Mouse (Mus musculus) thymus, adult 2 months (tissue): ENCODE measurements around the gene Rnf39. TPM values are rescaled to one million over a fixed set of nuclear protein-coding genes. Genes with fewer than 3 reads are reported as not detected.

Experiments used
- DNase-seq: peaks from one replicate; pipeline ENCODE4 v3.0.0; 2021
- H3K27ac ChIP-seq: fragments of 200-500 bp; 2 replicates; pipeline ENCODE4 v1.5.1; 2012; ENCODE audit warnings: low read length, control low read depth; ENCODE audit not compliant: control insufficient read depth, insufficient read depth
- H3K27me3 ChIP-seq: fragments of 200-500 bp; 2 replicates; pipeline ENCODE4 v1.6.1; 2012; ENCODE audit warnings: mild to moderate bottlenecking, low read length, moderate library complexity, mixed read lengths; ENCODE audit not compliant: control insufficient read depth, insufficient read depth
- H3K36me3 ChIP-seq: fragments of 200-500 bp; 2 replicates; pipeline ENCODE4 v1.6.1; 2012; ENCODE audit warnings: mild to moderate bottlenecking, low read length, moderate library complexity; ENCODE audit not compliant: control insufficient read depth, insufficient read depth
- H3K4me1 ChIP-seq: fragments of 200-500 bp; replicated peaks from 2 replicates; pipeline ENCODE4 v1.6.1; 2012; ENCODE audit warnings: low read length; ENCODE audit not compliant: control insufficient read depth, insufficient read depth
- H3K4me3 ChIP-seq: fragments of 200-500 bp; 2 replicates; pipeline ENCODE4 v1.5.1; 2012; ENCODE audit warnings: mild to moderate bottlenecking, low read length, control low read depth, moderate library complexity; ENCODE audit not compliant: control insufficient read depth, insufficient read depth
- CTCF ChIP-seq: fragments of 200-500 bp; IDR thresholded peaks from 2 replicates; pipeline ENCODE4 v1.5.1; 2012; ENCODE audit warnings: mild to moderate bottlenecking, control low read depth, low read length, moderate library complexity, borderline replicate concordance; ENCODE audit not compliant: control insufficient read depth, poor library complexity, insufficient read depth; ENCODE audit errors: extremely low read depth
- POLR2A ChIP-seq: fragments of 200-500 bp; IDR thresholded peaks from 2 replicates; pipeline ENCODE4 v1.6.1; 2012; ENCODE audit warnings: mild to moderate bottlenecking, low read length, control low read depth, moderate library complexity; ENCODE audit not compliant: control insufficient read depth, poor library complexity, insufficient read depth; ENCODE audit errors: extremely low read depth
- WGBS: fragments of 180-500 bp; shearing (Covaris S2); methylation state at CpG from one replicate; pipeline ENCODE4 v1.1.7; 2018; 5-methylcytosine and 5-hydroxymethylcytosine counted together
- polyA plus RNA-seq: library from polyadenylated mRNA; depleted of rRNA; stranded (reverse); fragments of >200 nt; gene quantifications from 2 replicates; pipeline ENCODE4 v1.2.3, GENCODE M21; 2012; rRNA removed

The Rnf39 gene
- polyA plus RNA-seq, 1 experiment, result 3.8 TPM

DNA sequence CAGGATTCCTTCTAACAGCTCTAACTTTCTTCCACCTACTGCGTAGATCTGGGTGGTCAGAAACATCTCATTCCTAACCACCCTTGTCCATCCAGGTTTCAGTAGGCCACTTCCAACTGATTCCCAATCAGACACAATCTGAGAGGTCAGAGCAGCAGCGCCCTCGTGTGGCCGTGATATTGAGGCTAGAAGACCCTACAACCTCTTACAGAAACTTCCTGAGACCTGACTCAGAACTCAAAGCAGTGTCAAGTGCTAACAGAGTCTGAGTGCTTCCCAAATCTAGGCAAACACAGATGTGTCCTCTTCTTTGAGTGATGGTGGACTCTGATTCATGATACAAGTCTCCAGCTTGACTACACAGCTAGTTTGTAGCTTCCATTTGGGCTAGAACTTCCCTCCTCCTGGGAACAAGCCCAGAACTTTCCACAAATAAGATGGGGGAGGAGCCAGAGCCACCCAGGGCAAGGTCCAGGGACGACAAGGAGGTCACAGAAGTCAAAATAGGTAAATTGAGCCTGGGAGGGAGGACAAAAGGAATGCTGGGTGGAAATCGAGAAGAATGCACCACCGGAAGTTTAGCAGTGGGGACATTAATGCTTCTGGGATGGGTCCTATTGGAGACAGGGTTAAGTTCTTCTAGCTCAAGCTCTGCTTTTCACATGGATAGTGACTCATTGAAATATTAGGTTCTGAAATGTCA lies 54.5 kb downstream of the Rnf39 start:
- H3K27me3 ChIP-seq, result no peaks in the 10 kb centered on the region
- 36% methylated on average over 7 of the region's 7 CpGs for WGBS
- H3K36me3 ChIP-seq, result no peaks in the 10 kb centered on the region
- H3K4me1 ChIP-seq, result no peaks in the 10 kb centered on the region
- TF ChIP-seq CTCF (no peak), POLR2A (no peak)
- H3K27ac ChIP-seq, result no peak overlapping the region
- H3K4me3 ChIP-seq, result no peak overlapping the region
- DNase-seq, result peak; percentile 72

Other genes with a start within 250 kb of the Rnf39 start
- gene H2-M10.5, start 170.0 kb upstream of the Rnf39 start, polyA plus RNA-seq, result 0.16 and 0.32 TPM in 2 replicates
- not detected in 2 replicates for gene H2-M10.6, start 130.7 kb upstream of the Rnf39 start, polyA plus RNA-seq
- 32.0 and 39.9 TPM in 2 replicates for gene Trim26, start 105.8 kb upstream of the Rnf39 start, polyA plus RNA-seq
- 0.13 and 0.30 TPM in 2 replicates for gene Trim15, start 75.7 kb upstream of the Rnf39 start, polyA plus RNA-seq
- gene Trim10, start 73.3 kb upstream of the Rnf39 start, polyA plus RNA-seq, result 0.09 TPM in 1 of 2 replicates, not detected in the other
- gene Trim40, start 52.8 kb upstream of the Rnf39 start, polyA plus RNA-seq, result 0.38 and 0.71 TPM in 2 replicates
- gene Trim31, start 44.8 kb upstream of the Rnf39 start, polyA plus RNA-seq, result 0.31 and 0.38 TPM in 2 replicates
- gene Ppp1r11, start 8.8 kb downstream of the Rnf39 start, polyA plus RNA-seq, result 61.5 and 82.3 TPM in 2 replicates
- 54.1 and 58.7 TPM in 2 replicates for gene Znrd1, start 15.6 kb downstream of the Rnf39 start, polyA plus RNA-seq
- gene Znrd1as, start 15.7 kb downstream of the Rnf39 start, polyA plus RNA-seq, result 0.85 and 1.0 TPM in 2 replicates
- gene 2410137M14Rik, start 38.3 kb downstream of the Rnf39 start, polyA plus RNA-seq, result not detected in 2 replicates
- gene H2-M5, start 46.6 kb downstream of the Rnf39 start, polyA plus RNA-seq, result 0.32 and 0.34 TPM in 2 replicates
- 0.94 and 1.1 TPM in 2 replicates for gene Zfp57, start 58.2 kb downstream of the Rnf39 start, polyA plus RNA-seq
- gene Mog, start 80.5 kb downstream of the Rnf39 start, polyA plus RNA-seq, result not detected in 2 replicates
- gene Gabbr1, start 103.0 kb downstream of the Rnf39 start, polyA plus RNA-seq, result 124 and 135 TPM in 2 replicates
- not detected in 2 replicates for gene Olfr90, start 145.6 kb downstream of the Rnf39 start, polyA plus RNA-seq
- gene Olfr91, start 155.4 kb downstream of the Rnf39 start, polyA plus RNA-seq, result not detected in 2 replicates
- not detected in 2 replicates for gene Olfr92, start 177.2 kb downstream of the Rnf39 start, polyA plus RNA-seq
- gene Olfr93, start 218.6 kb downstream of the Rnf39 start, polyA plus RNA-seq, result 0.09 TPM in 1 of 2 replicates, not detected in the other